Mouse (Mus musculus): ENCODE data around the gene Pdhb. TPM values are rescaled to one million over a fixed set of nuclear protein-coding genes. Genes with fewer than 3 reads are reported as not detected.

Pdhb gene
- polyA plus RNA-seq, 2 experiments: 152 to 175 TPM

DNA sequence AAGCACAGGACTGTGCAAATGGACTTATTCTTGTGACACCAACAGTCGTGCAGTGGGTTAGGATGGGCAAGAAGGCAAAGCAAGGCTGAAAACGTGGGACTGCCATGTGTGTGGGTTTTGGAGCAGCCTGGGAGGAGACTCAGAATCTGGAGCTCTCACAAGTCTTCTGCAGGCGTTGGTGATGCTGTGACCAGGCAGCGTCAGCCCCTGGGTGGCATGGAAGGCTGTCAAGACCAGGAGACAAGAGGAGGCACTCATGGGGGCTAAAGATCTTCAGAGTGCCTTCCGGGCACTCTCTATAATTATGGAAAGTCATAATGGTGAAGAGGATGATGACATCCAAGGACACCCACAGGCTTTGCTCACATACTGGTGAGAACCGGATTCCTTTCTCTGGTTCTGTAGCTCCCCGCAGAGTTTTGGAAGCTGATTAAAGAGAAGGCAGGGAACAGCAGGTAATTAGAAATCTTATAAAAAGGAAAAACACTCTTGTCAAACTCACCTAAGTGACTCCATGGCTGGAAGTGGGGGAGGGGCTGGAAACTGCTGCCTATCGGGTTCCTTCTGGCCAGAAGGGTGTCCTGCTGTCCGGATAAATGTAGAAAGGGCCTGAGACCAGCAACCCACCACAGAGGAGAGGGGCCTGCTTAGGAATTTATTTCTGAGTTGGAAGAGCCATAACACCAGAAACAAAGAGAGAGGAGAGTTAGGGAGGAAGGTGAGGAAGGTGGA, 33.5 kb upstream of the Pdhb start:
- ATAC-seq (ENCODE audit: low FRiP score, low read depth) (no peak), DNase-seq (ENCODE audit: low spot score) (no peak)
- no peaks in the 10 kb centered on the region for H3K36me3 ChIP-seq (ENCODE audit: control insufficient read depth, insufficient read depth, low read length)
- TF ChIP-seq POLR2A (IDR thresholded peaks at IDR 0.05; ENCODE audit: borderline replicate concordance, extremely low read depth, insufficient read depth, insufficient read length): no peak
- H3K4me1 ChIP-seq (ENCODE audit: control insufficient read depth, insufficient read depth, low read length): 0 out of 2 replicates have a peak, but pooled peaks cover 5% of the 10 kb centered on the region
- no peak overlapping the region for H3K4me2 ChIP-seq (replicated peaks; ENCODE audit: low read depth, low read length, severe bottlenecking)
- H3K27ac ChIP-seq (replicated peaks; ENCODE audit: low read depth, low read length): no peak overlapping the region
- no peak overlapping the region for H3K4me3 ChIP-seq (replicated peaks; ENCODE audit: low read length)
- H3K9me3 ChIP-seq (ENCODE audit: control insufficient read depth, low read length): no peaks in the 10 kb centered on the region
- 39% methylated on average over 9 of the region's 9 CpGs for WGBS
- H3K27me3 ChIP-seq (ENCODE audit: control insufficient read depth, insufficient read depth, low read length): no peaks in the 10 kb centered on the region
- H3K9ac ChIP-seq (ENCODE audit: low read depth, low read length, severe bottlenecking): no peak overlapping the region

DNA sequence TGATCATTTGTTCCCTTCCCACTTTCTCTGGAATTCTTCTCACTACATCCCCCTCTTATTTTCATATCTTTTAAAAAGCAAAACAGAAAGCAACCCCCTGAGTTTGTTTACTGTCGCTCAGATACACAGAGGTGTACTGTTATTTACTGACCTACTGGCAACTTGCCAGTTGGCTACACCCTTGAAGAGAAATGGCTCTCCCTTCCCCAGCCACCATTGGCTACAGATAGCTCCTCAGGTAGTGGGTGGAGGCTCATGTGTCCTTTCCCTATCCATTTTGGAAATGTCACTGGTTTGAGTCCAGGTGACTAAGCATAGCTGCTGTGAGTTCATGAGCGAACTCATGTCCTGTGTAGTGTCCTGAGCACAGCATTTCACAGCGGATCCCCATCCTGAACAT, 28.9 kb upstream of the Pdhb start:
- H3K27ac ChIP-seq (replicated peaks; ENCODE audit: low read depth, low read length): no peak overlapping the region
- DNase-seq (ENCODE audit: low spot score): no peak
- no peak for TF ChIP-seq POLR2A (IDR thresholded peaks at IDR 0.05; ENCODE audit: borderline replicate concordance, extremely low read depth, insufficient read depth, insufficient read length)
- no peaks in the 10 kb centered on the region for H3K36me3 ChIP-seq (ENCODE audit: control insufficient read depth, insufficient read depth, low read length)
- 75% methylated on average over 3 of the region's 3 CpGs for WGBS
- no peaks in the 10 kb centered on the region for H3K27me3 ChIP-seq (ENCODE audit: control insufficient read depth, insufficient read depth, low read length)
- H3K4me3 ChIP-seq (replicated peaks; ENCODE audit: low read length): no peak overlapping the region
- no peaks in the 10 kb centered on the region for H3K9me3 ChIP-seq (ENCODE audit: control insufficient read depth, low read length)
- ATAC-seq (ENCODE audit: low FRiP score, low read depth): no peak
- no peak overlapping the region for H3K4me2 ChIP-seq (replicated peaks; ENCODE audit: low read depth, low read length, severe bottlenecking)
- no peak overlapping the region for H3K9ac ChIP-seq (ENCODE audit: low read depth, low read length, severe bottlenecking)
- no peaks in the 10 kb centered on the region for H3K4me1 ChIP-seq (ENCODE audit: control insufficient read depth, insufficient read depth, low read length)

DNA sequence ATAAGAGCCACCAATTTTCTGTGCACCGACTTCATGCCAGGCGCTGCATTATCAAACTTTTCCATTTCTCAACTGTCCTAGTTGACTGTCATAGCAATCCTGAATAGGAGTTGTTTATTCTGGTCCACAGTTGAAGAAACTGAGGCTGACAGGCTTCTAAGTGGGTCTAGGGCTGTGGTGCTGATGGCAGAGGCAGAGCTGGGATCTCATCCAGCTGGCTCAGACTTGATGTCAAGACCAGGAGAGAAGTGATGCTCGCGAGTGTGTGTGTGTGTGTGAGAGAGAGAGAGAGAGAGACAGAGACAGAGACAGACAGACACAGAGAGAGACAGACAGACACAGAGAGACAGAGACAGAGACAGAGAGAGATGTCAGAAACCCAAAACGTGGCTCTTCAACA, 27.9 kb upstream of the Pdhb start:
- DNase-seq (ENCODE audit: low spot score) (no peak), ATAC-seq (ENCODE audit: low FRiP score, low read depth) (no peak)
- H3K9me3 ChIP-seq (ENCODE audit: control insufficient read depth, low read length): no peaks in the 10 kb centered on the region
- TF ChIP-seq POLR2A (IDR thresholded peaks at IDR 0.05; ENCODE audit: borderline replicate concordance, extremely low read depth, insufficient read depth, insufficient read length): no peak
- no peak overlapping the region for H3K9ac ChIP-seq (ENCODE audit: low read depth, low read length, severe bottlenecking)
- 84% methylated on average over 5 of the region's 5 CpGs for WGBS
- no peaks in the 10 kb centered on the region for H3K4me1 ChIP-seq (ENCODE audit: control insufficient read depth, insufficient read depth, low read length)
- no peaks in the 10 kb centered on the region for H3K36me3 ChIP-seq (ENCODE audit: control insufficient read depth, insufficient read depth, low read length)
- no peak overlapping the region for H3K27ac ChIP-seq (replicated peaks; ENCODE audit: low read depth, low read length)
- H3K4me2 ChIP-seq (replicated peaks; ENCODE audit: low read depth, low read length, severe bottlenecking): no peak overlapping the region
- H3K4me3 ChIP-seq (replicated peaks; ENCODE audit: low read length): no peak overlapping the region
- no peaks in the 10 kb centered on the region for H3K27me3 ChIP-seq (ENCODE audit: control insufficient read depth, insufficient read depth, low read length)

DNA sequence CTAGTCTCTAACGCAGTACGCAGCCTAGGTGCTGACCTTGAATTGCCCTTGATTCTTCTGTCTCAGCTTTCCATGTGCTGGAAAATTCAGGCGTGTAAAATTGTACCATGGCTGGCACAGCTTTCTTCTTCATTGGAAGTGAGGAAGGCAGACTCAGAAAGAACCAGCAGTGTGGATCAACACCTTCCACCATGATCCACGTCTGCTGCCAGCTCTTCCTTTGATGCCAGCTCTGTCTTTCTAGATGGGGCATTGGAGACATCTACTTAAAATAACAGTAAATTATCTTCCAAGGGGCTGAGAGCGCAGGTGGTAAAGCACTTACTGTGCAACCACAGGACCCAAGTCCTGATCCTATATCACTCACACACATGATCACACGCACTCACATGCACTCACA, 19.9 kb upstream of the Pdhb start:
- H3K4me2 ChIP-seq (replicated peaks; ENCODE audit: low read depth, low read length, severe bottlenecking): no peak overlapping the region
- 74% methylated on average over 6 of the region's 6 CpGs for WGBS
- no peaks in the 10 kb centered on the region for H3K9me3 ChIP-seq (ENCODE audit: control insufficient read depth, low read length)
- H3K27me3 ChIP-seq (ENCODE audit: control insufficient read depth, insufficient read depth, low read length): no peaks in the 10 kb centered on the region
- DNase-seq (ENCODE audit: low spot score): no peak
- ATAC-seq (ENCODE audit: low FRiP score, low read depth): no peak
- no peaks in the 10 kb centered on the region for H3K36me3 ChIP-seq (ENCODE audit: control insufficient read depth, insufficient read depth, low read length)
- H3K4me1 ChIP-seq (ENCODE audit: control insufficient read depth, insufficient read depth, low read length): 0 out of 2 replicates have a peak, but pooled peaks cover 5% of the 10 kb centered on the region
- no peak overlapping the region for H3K9ac ChIP-seq (ENCODE audit: low read depth, low read length, severe bottlenecking)
- H3K4me3 ChIP-seq (replicated peaks; ENCODE audit: low read length): no peak overlapping the region
- TF ChIP-seq POLR2A (IDR thresholded peaks at IDR 0.05; ENCODE audit: borderline replicate concordance, extremely low read depth, insufficient read depth, insufficient read length): no peak
- H3K27ac ChIP-seq (replicated peaks; ENCODE audit: low read depth, low read length): no peak overlapping the region

DNA sequence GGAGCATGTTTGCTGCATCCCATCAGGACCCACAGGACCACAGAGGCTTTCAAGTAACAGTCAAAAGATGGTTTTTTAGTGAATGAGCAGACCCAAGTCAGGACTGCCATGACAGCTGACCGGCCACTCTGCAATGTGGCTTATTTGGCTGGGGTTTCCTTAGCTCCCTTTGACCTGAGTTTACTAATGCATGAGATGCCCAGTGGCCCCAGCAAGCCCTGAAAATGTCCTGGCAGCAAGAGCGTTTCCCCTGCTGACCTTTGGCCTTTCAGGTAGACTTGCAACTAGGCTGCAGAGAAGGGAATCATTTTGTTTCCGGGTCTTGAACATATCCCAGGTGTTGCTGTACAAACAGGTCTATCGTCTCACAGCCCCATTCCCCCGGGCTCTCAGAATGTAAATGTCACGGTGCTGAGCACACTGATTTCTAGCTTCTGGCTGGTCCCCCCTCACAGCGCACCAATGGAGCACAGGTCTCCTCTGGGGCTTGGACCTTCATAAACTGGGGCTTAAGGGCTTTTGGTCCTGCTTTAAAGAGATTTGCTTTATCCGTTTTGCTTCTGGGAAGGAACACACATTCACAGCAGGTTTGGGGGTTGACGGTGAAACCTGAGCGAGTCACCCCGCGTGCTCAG, 18.6 kb upstream of the Pdhb start:
- H3K36me3 ChIP-seq (ENCODE audit: control insufficient read depth, insufficient read depth, low read length): no peaks in the 10 kb centered on the region
- no peak overlapping the region for H3K9ac ChIP-seq (ENCODE audit: low read depth, low read length, severe bottlenecking)
- 35% methylated on average over 12 of the region's 12 CpGs for WGBS
- no peak overlapping the region for H3K27ac ChIP-seq (replicated peaks; ENCODE audit: low read depth, low read length)
- H3K4me3 ChIP-seq (replicated peaks; ENCODE audit: low read length): no peak overlapping the region
- no peak for DNase-seq (ENCODE audit: low spot score)
- no peak for TF ChIP-seq POLR2A (IDR thresholded peaks at IDR 0.05; ENCODE audit: borderline replicate concordance, extremely low read depth, insufficient read depth, insufficient read length)
- H3K4me1 ChIP-seq (ENCODE audit: control insufficient read depth, insufficient read depth, low read length): 0 out of 2 replicates have a peak, but pooled peaks cover 5% of the 10 kb centered on the region
- no peaks in the 10 kb centered on the region for H3K27me3 ChIP-seq (ENCODE audit: control insufficient read depth, insufficient read depth, low read length)
- no peak for ATAC-seq (ENCODE audit: low FRiP score, low read depth)
- H3K9me3 ChIP-seq (ENCODE audit: control insufficient read depth, low read length): no peaks in the 10 kb centered on the region
- H3K4me2 ChIP-seq (replicated peaks; ENCODE audit: low read depth, low read length, severe bottlenecking): no peak overlapping the region
